Mouse (Mus musculus): ENCODE results near the gene Ap2s1. TPM values are rescaled to one million over a fixed set of nuclear protein-coding genes. Genes with fewer than 3 reads are reported as not detected.

Ap2s1 gene
- polyA plus RNA-seq, 1 experiment from 2014 or later = 262 TPM

DNA sequence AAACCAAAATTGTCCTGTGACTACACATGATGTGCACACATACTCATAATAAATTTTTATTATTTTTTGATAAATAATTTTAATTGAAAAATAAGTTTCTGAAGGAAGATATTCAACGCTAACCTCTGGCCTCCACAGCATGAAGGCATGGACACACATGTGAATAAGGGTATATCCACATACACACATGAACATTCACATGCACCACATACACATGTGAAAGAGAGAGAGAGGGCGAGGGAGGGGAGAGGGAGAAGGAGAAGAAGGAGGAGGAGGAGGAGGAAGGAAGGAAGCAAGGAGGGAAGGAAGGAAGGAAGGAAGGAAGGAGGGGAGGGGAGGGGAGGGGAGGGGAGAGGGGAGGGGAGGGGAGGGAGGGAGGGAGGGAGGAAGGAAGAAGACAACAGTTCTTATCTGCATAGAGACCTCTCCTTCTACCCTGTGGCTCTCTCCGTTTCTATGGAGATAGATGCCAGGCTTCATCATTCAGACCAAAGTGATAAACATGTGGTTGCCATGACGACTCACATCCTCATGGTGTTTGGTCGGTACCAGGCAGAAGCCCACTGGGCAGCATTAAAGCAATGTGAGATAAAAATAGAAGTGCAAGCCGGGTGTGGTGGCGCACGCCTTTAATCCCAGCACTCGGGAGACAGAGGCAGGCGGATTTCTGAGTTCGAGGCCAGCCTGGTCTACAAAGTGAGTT lies 20.8 kb downstream of the Ap2s1 start:
- Histone ChIP-seq H3K27me3 (no peaks in the 10 kb centered on the region), H3K9me3 (replicated peaks) (no peaks in the 10 kb centered on the region), H3K27ac (no peak overlapping the region), H3K4me1 (peaks cover 25% of the 10 kb centered on the region), H3K36me3 (no peaks in the 10 kb centered on the region), H3K4me3 (replicated peaks) (no peak overlapping the region), H3K9ac (no peak overlapping the region), H3K4me2 (no peak overlapping the region)
- 74% methylated on average over 10 of the region's 11 CpGs for WGBS
- ATAC-seq (replicated peaks; ENCODE audit: low FRiP score) = no peak

DNA sequence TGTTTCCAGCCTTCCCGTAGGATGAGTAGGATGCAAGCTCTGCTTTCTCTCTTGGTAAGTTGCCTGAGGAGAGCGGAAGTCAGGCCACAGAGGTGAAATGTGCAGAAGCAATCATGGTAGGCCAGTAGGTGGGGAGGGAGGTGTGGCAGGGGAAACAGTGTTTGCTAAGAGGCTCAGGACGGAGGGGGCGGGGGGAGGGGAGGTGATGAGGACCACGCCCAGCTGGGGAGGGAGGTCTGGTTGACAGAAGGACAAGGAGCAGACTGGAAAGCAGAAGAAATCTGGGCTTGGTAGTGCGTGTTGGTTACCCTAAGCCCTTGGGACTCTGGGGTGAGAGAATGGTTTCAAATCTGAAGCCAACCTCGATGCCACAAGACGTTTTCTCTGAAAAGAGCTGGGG lies 22.1 kb downstream of the Ap2s1 start:
- WGBS = 23% methylated on average over 8 of the region's 8 CpGs
- Histone ChIP-seq H3K4me2 (0 out of 2 replicates have a peak overlapping the region, but pooled peaks have one; percentile 16), H3K27ac (peak overlapping the region; percentile 82), H3K4me3 (replicated peaks) (no peak overlapping the region), H3K9ac (no peak overlapping the region), H3K9me3 (replicated peaks) (no peaks in the 10 kb centered on the region), H3K4me1 (peaks cover 24% of the 10 kb centered on the region), H3K36me3 (no peaks in the 10 kb centered on the region), H3K27me3 (no peaks in the 10 kb centered on the region)
- 0 out of 2 replicates have a peak, but pooled peaks have one; percentile 41 for ATAC-seq (replicated peaks; ENCODE audit: low FRiP score)

DNA sequence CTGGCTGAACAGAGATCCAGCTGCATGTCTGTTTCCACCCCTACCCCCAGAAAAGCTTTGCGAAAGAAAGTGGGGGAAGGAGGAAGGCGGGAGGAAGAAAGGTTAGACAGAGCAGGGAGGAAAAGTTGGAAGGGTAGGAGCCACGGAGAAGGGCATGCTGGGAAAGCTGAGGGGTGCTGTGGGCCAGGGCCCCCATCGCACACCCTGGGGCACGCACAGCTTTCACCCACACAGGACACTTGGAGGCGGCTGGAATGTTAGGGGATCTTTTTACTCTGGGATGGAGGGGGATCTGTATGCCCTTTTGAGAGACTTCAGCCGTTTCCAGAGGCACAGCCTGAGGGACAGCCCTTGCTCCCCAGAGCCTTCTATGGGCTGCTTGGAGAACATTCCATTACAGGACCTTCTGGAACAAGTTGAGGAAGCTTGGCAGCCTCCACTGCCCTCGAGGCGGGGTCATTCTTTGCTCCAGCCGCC lies 22.8 kb downstream of the Ap2s1 start:
- Histone ChIP-seq H3K36me3 (no peaks in the 10 kb centered on the region), H3K27ac (peak overlapping the region; percentile 82), H3K9ac (no peak overlapping the region), H3K4me1 (peaks cover 23% of the 10 kb centered on the region), H3K4me3 (replicated peaks) (no peak overlapping the region), H3K27me3 (no peaks in the 10 kb centered on the region), H3K9me3 (replicated peaks) (no peaks in the 10 kb centered on the region), H3K4me2 (peak overlapping the region; percentile 16; the same call in 1 of the 2 replicates)
- WGBS = 36% methylated on average over 10 of the region's 10 CpGs
- 0 out of 2 replicates have a peak, but pooled peaks have one; percentile 57 for ATAC-seq (replicated peaks; ENCODE audit: low FRiP score)

DNA sequence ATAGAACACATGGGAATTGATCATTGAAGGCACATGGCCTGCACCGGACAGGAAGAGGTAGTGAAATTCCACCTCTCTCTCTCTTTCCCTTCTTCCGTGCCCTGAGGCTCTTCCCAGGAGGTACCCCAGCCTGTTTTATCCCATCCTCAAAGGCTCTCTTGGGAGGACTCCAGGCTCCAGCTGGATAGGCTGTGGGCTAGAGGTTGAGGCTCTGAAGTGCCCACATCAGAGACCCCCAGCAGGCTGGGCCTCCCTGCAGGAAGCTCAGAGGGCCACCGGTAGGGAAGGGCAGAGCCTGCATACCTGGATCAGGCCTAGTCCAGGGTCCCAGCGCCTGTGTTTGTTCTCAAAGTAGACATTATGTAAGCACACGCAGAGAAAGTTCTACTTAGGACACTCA lies 23.4 kb downstream of the Ap2s1 start:
- no peak overlapping the region for H3K9ac ChIP-seq
- H3K4me3 ChIP-seq (replicated peaks) = no peak overlapping the region
- H3K9me3 ChIP-seq (replicated peaks) = no peaks in the 10 kb centered on the region
- H3K4me2 ChIP-seq = no peak overlapping the region
- H3K27ac ChIP-seq = peak overlapping the region; percentile 54; the same call in 1 of the 2 replicates
- peaks cover 26% of the 10 kb centered on the region for H3K4me1 ChIP-seq
- no peaks in the 10 kb centered on the region for H3K27me3 ChIP-seq
- no peak for ATAC-seq (replicated peaks; ENCODE audit: low FRiP score)
- 51% methylated on average over 5 of the region's 5 CpGs for WGBS
- H3K36me3 ChIP-seq = no peaks in the 10 kb centered on the region

DNA sequence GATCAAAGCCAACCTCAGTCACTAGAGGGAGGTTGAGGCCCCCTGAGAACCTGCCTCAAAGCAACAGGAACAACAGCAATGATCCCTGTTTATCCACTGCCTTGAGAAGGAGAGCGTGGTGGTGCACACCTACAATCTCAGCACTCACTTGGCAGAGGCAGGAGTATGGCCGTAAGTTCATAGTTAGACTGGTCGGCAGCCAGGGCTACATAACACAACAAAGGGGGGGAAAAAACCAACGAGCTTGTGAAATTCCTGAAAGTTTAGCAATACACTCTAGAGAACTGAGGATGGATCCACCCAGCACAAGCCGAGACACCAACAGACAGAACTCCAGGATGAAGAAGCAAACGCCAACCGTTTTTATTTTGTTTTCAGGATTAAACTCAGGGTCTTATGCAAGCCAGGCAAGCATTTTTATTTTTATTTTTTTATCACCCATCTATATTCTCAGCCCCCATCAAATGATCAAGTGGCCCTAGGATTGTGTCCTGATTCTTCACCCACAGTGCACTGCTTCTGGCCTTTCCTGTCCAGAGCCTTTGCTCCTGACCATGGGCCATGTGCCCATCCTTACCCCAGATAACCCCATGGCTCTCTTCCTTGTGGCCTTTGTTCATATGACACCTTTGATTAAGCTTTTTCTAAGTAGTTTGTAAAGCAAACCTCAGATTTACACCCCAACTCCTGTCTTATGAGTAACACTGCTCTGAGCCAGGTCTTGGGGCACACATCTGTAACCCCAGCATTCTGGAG lies 25.4 kb downstream of the Ap2s1 start:
- H3K27ac ChIP-seq = no peak overlapping the region
- H3K4me3 ChIP-seq (replicated peaks) = no peak overlapping the region
- no peak overlapping the region for H3K4me2 ChIP-seq
- no peak overlapping the region for H3K9ac ChIP-seq
- H3K9me3 ChIP-seq (replicated peaks) = no peaks in the 10 kb centered on the region
- H3K27me3 ChIP-seq = no peaks in the 10 kb centered on the region
- ATAC-seq (replicated peaks; ENCODE audit: low FRiP score) = no peak
- 85% methylated on average over 7 of the region's 7 CpGs for WGBS
- H3K36me3 ChIP-seq = no peaks in the 10 kb centered on the region
- H3K4me1 ChIP-seq = peaks cover 22% of the 10 kb centered on the region

DNA sequence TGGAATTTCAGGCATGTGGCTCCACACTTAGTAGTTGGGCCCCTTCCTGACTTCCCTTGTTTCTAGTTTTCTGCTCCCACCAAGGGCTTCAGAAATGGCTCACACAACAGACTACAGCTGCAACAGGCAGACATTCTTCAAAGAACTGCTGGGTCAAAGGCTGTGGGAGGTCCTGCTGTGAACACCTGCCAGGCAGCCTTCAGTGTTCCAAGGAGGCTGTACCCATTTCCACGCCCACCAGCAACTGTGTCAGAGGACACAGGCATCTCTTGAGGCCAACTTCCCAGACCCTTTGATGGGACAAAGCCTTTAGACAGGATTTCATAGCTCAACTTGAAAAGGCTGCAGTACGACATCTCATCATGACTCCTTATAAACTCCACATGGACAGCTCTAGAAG lies 28.2 kb downstream of the Ap2s1 start:
- H3K9ac ChIP-seq = no peak overlapping the region
- H3K4me3 ChIP-seq (replicated peaks) = no peak overlapping the region
- H3K4me2 ChIP-seq = no peak overlapping the region
- H3K4me1 ChIP-seq = peaks cover 8% of the 10 kb centered on the region
- no peaks in the 10 kb centered on the region for H3K36me3 ChIP-seq
- no peak overlapping the region for H3K27ac ChIP-seq
- no peaks in the 10 kb centered on the region for H3K9me3 ChIP-seq (replicated peaks)
- ATAC-seq (replicated peaks; ENCODE audit: low FRiP score) = no peak
- WGBS = 44% methylated on average over 2 of the region's 2 CpGs
- H3K27me3 ChIP-seq = no peaks in the 10 kb centered on the region

DNA sequence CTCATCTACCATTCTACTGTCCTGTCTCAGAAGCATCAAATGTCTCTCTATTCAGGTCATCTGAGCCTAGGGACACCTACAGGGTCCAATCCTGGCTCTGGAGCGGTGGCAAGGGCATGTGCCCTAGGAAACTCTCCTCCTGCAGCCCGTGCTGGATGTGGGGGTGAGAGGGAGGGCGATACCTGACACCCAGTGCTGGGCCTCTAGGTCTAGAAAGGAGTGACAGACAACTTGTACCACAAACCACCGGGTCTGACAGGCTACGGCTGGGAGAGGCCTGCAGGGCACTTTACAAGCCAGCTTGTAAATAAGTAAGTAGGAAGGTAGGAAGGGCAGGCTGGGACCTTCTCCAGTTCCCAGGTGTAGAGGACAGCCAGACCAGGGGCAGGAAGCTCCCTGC lies 37.7 kb downstream of the Ap2s1 start:
- Histone ChIP-seq H3K36me3 (no peaks in the 10 kb centered on the region), H3K27ac (no peak overlapping the region), H3K4me2 (no peak overlapping the region), H3K4me1 (peaks cover 11% of the 10 kb centered on the region), H3K4me3 (replicated peaks) (no peak overlapping the region), H3K9ac (no peak overlapping the region), H3K27me3 (no peaks in the 10 kb centered on the region), H3K9me3 (replicated peaks) (0 out of 2 replicates have a peak, but pooled peaks cover 7% of the 10 kb centered on the region)
- 0 out of 2 replicates have a peak, but pooled peaks have one; percentile 30 for ATAC-seq (replicated peaks; ENCODE audit: low FRiP score)
- WGBS = 21% methylated on average over 5 of the region's 5 CpGs

DNA sequence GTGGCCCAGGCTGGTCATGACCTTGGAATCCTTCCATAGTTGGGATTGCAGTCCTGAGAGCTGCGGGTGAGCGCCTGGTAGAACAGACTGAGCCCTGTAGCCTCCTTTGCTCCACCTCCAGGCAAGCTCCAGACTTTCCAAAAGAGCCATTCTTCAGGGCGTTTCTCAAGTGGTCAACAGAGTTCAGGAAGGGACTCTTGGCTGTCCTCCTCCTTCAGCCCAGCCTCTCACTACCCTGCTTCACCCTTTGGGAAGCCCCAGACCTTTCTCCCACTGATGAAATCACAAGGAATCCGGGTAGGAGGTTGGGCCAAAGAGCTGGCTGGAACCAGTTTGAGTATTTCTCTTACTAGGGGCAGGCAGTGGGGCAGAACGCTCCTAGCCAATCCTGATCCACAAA lies 41.9 kb downstream of the Ap2s1 start:
- H3K36me3 ChIP-seq = no peaks in the 10 kb centered on the region
- H3K9ac ChIP-seq = no peak overlapping the region
- no peaks in the 10 kb centered on the region for H3K9me3 ChIP-seq (replicated peaks)
- no peak overlapping the region for H3K4me3 ChIP-seq (replicated peaks)
- H3K4me2 ChIP-seq = peak overlapping the region; percentile 21; the same call in 1 of the 2 replicates
- WGBS = 57% methylated on average over 5 of the region's 5 CpGs
- H3K27me3 ChIP-seq = no peaks in the 10 kb centered on the region
- peak overlapping the region; percentile 85 for H3K27ac ChIP-seq
- ATAC-seq (replicated peaks; ENCODE audit: low FRiP score) = no peak
- H3K4me1 ChIP-seq = peaks cover 44% of the 10 kb centered on the region

DNA sequence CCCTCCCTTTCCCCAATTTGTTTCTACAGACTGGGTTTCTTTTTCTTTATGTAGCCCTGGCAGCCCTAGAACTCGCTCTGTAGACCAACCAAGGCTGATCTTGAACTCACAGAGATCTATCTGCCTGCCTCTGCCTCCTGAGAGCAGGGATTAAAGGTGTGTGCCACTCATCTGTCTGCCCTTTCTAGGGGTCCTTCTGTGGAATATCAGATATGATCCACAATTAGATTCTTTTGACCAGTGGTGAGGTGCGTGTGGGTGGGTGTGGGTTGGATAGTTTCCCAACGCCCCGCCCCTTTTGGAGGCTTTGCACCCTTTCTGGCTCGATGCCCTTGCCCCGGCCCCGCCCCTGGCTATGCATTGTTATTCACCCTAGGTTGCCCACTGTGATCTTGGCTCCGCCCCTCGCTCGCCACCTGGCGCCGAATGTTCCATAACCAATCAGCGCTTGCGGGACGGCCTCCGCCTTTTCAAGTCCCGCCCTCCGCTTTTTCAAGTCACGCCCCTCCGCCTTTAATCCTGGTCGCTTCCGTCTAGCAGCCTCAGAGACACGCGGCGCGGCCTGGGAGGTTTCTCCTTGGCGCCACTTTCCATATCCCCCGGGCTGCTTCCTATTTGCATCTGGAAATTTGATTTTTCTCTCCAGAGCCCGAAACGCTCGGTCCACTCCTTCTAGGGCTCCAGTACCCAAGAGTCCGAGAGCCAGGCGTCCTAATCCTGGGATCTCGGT lies 42.8 kb downstream of the Ap2s1 start, which contains the start of gene Slc1a5:
Slc1a5 (plus strand) TSS at position 516 of the 730 bp plus-strand sequence.
- Histone ChIP-seq H3K4me1 (peaks cover 47% of the 10 kb centered on the region), H3K9me3 (replicated peaks) (no peaks in the 10 kb centered on the region), H3K4me3 (replicated peaks) (peak within 1 kb of the TSS; percentile 76), H3K4me2 (peak within 1 kb of the TSS; percentile 99), H3K36me3 (no peaks in the 10 kb centered on the region), H3K9ac (peak within 1 kb of the TSS; percentile 74), H3K27me3 (no peaks in the 10 kb centered on the region), H3K27ac (peak within 1 kb of the TSS; percentile 85)
- peak; percentile 79 for ATAC-seq (replicated peaks; ENCODE audit: low FRiP score)
- WGBS = 3% methylated on average over 34 of the region's 34 CpGs

DNA sequence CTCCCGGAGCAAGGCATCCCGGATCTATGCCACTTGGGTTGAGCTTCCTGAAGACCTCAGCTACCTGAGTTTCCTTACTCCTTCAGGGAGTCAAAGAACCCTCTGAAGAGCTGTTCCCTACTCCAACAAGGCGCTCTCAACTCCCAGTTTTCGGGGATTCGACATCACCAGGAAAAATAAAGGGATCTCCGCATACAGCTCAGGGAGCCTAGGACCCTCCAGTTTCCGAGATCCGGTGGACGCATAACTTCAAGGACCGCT lies 43.3 kb downstream of the Ap2s1 start:
- no peaks in the 10 kb centered on the region for H3K27me3 ChIP-seq
- peak overlapping the region; percentile 81 for H3K27ac ChIP-seq
- no peaks in the 10 kb centered on the region for H3K9me3 ChIP-seq (replicated peaks)
- peak overlapping the region; percentile 76 for H3K4me3 ChIP-seq (replicated peaks)
- peak overlapping the region; percentile 74 for H3K9ac ChIP-seq
- H3K4me2 ChIP-seq = peak overlapping the region; percentile 99
- H3K36me3 ChIP-seq = peaks cover 3% of the 10 kb centered on the region
- peaks cover 47% of the 10 kb centered on the region for H3K4me1 ChIP-seq
- under 1% methylated on average over 10 of the region's 10 CpGs for WGBS
- no peak for ATAC-seq (replicated peaks; ENCODE audit: low FRiP score)

DNA sequence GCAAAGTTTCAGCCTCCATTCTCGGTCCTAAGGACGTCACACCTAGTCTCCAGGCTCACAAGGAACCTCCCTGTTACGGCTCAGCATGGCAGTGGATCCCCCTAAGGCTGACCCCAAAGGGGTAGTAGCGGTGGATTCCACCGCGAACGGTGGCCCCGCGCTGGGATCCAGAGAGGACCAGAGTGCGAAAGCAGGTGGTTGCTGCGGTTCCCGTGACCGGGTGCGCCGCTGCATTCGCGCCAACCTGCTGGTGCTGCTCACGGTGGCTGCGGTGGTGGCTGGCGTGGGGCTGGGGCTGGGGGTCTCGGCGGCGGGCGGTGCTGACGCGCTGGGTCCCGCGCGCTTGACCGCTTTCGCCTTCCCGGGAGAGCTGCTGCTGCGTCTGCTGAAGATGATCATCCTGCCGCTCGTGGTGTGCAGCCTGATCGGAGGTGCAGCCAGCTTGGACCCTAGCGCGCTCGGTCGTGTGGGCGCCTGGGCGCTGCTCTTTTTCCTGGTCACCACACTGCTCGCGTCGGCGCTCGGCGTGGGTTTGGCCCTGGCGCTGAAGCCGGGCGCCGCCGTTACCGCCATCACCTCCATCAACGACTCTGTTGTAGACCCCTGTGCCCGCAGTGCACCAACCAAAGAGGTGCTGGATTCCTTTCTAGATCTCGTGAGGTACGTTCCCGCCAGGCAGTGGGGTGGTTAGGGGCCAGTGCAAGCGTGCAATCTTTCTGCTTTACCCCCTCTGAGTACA lies 43.8 kb downstream of the Ap2s1 start:
- no peaks in the 10 kb centered on the region for H3K9me3 ChIP-seq (replicated peaks)
- WGBS = under 1% methylated on average over 60 of the region's 60 CpGs
- H3K36me3 ChIP-seq = peaks cover 8% of the 10 kb centered on the region
- H3K27ac ChIP-seq = peak overlapping the region; percentile 81
- peak overlapping the region; percentile 99 for H3K4me2 ChIP-seq
- H3K9ac ChIP-seq = peak overlapping the region; percentile 74
- no peaks in the 10 kb centered on the region for H3K27me3 ChIP-seq
- peak overlapping the region; percentile 76 for H3K4me3 ChIP-seq (replicated peaks)
- peak; percentile 7; the same call in 1 of the 2 replicates for ATAC-seq (replicated peaks; ENCODE audit: low FRiP score)
- H3K4me1 ChIP-seq = peaks cover 47% of the 10 kb centered on the region

Data from kidney, embryonic 15.5 days (tissue).